Mouse (Mus musculus) bone marrow macrophage, adult 2 months (primary cell): ENCODE measurements around the gene Scgb1c1.

Experiments used
- CTCF ChIP-seq: IDR thresholded peaks from 2 replicates; pipeline ENCODE4 v1.5.1; 2012; ENCODE audit warnings: low read depth, mild to moderate bottlenecking, low read length, moderate library complexity
- POLR2A ChIP-seq: IDR thresholded peaks from 2 replicates; pipeline ENCODE4 v1.6.1; 2012; ENCODE audit warnings: mild to moderate bottlenecking, low read depth, low read length, borderline replicate concordance

GRCm38 (mm10) chr7:140805704-140806103 is 39.6 kb upstream of the Scgb1c1 start:
- TF ChIP-seq CTCF (0 out of 2 replicates have a peak, but pooled peaks have one; percentile 15), POLR2A (no peak)
